Mouse (Mus musculus): ENCODE data around the gene Ephb2.

GRCm38 (mm10) chr4:136808478-136808877 is 27.3 kb downstream of the Ephb2 start:
- no peak for TF ChIP-seq CTCF (IDR thresholded peaks at IDR 0.05; ENCODE audit: control insufficient read depth, insufficient read depth, insufficient read length)
- no peak for TF ChIP-seq MYOG (IDR thresholded peaks at IDR 0.05; ENCODE audit: control insufficient read depth, extremely low read depth, insufficient read length)
- TF ChIP-seq USF1 (IDR thresholded peaks at IDR 0.05; ENCODE audit: low read depth): peak; percentile 62
- peak; percentile 77 for TF ChIP-seq MAX (IDR thresholded peaks at IDR 0.05)
- no peak for TF ChIP-seq CEBPB (IDR thresholded peaks at IDR 0.05; ENCODE audit: low read depth)
- no peak for TF ChIP-seq MYOD1 (IDR thresholded peaks at IDR 0.05; ENCODE audit: control insufficient read depth, insufficient read length, low read depth)
- no peak for TF ChIP-seq FOSL1 (IDR thresholded peaks at IDR 0.05; ENCODE audit: insufficient read depth, low read length, poor library complexity, severe bottlenecking)

Data from C2C12 (cell line).